Mouse (Mus musculus): ENCODE measurements around the gene Patz1. TPM values are rescaled to one million over a fixed set of nuclear protein-coding genes. Genes with fewer than 3 reads are reported as not detected.

Patz1 gene
- total RNA-seq, 2 experiments from 2014 or later, result 67.7 to 72.5 TPM

- no peak for DNase-seq (ENCODE audit: low spot score in 2 of 2)
Observed at GRCm38 (mm10) chr11:3291311-3292061, 2.8 kb downstream of the Patz1 start.

GRCm38 (mm10) chr11:3292062-3292421 is 3.4 kb downstream of the Patz1 start:
- peak in 1 of 2 experiments; percentile 46 for DNase-seq (ENCODE audit: low spot score in 2 of 2)

- DNase-seq (ENCODE audit: low spot score in 2 of 2), result no peak
Observed at GRCm38 (mm10) chr11:3292711-3293249, 4.1 kb downstream of the Patz1 start.

GRCm38 (mm10) chr11:3293361-3293760 is 4.7 kb downstream of the Patz1 start:
- DNase-seq (ENCODE audit: low spot score in 2 of 2), result no peak

- no peak for DNase-seq (ENCODE audit: low spot score in 2 of 2)
Observed at GRCm38 (mm10) chr11:3294641-3295040, 6.0 kb downstream of the Patz1 start.

GRCm38 (mm10) chr11:3296056-3296455 is 7.4 kb downstream of the Patz1 start:
- no peak for DNase-seq (ENCODE audit: low spot score in 2 of 2)

- no peak for DNase-seq (ENCODE audit: low spot score in 2 of 2)
Observed at GRCm38 (mm10) chr11:3297871-3298812, 9.5 kb downstream of the Patz1 start.

GRCm38 (mm10) chr11:3298813-3299185 is 10.1 kb downstream of the Patz1 start:
- no peak for DNase-seq (ENCODE audit: low spot score in 2 of 2)

- DNase-seq (ENCODE audit: low spot score in 2 of 2), result no peak
Observed at GRCm38 (mm10) chr11:3301075-3301474, 12.4 kb downstream of the Patz1 start.

GRCm38 (mm10) chr11:3302385-3302784 is 13.7 kb downstream of the Patz1 start:
- no peak for DNase-seq (ENCODE audit: low spot score in 2 of 2)

GRCm38 (mm10) chr11:3302792-3303191 is 14.1 kb downstream of the Patz1 start:
- no peak for DNase-seq (ENCODE audit: low spot score in 2 of 2)

- no peak for DNase-seq (ENCODE audit: low spot score in 2 of 2)
Observed at GRCm38 (mm10) chr11:3305821-3306220, 17.1 kb downstream of the Patz1 start.

- no peak for DNase-seq (ENCODE audit: low spot score in 2 of 2)
Observed at GRCm38 (mm10) chr11:3307875-3308274, 19.2 kb downstream of the Patz1 start.

- DNase-seq (ENCODE audit: low spot score in 2 of 2), result no peak
Observed at GRCm38 (mm10) chr11:3309884-3310283, 21.2 kb downstream of the Patz1 start.

GRCm38 (mm10) chr11:3310789-3311585 is 22.3 kb downstream of the Patz1 start:
- DNase-seq (ENCODE audit: low spot score in 2 of 2), result no peak

GRCm38 (mm10) chr11:3311586-3312347 is 23.1 kb downstream of the Patz1 start:
- DNase-seq (ENCODE audit: low spot score in 2 of 2), result no peak

GRCm38 (mm10) chr11:3313294-3313693 is 24.6 kb downstream of the Patz1 start:
- DNase-seq (ENCODE audit: low spot score in 2 of 2), result no peak

- DNase-seq (ENCODE audit: low spot score in 2 of 2), result no peak
Observed at GRCm38 (mm10) chr11:3314148-3314547, 25.5 kb downstream of the Patz1 start.

GRCm38 (mm10) chr11:3318286-3318685 is 29.6 kb downstream of the Patz1 start:
- DNase-seq (ENCODE audit: low spot score in 2 of 2), result no peak

- DNase-seq (ENCODE audit: low spot score in 2 of 2), result no peak
Observed at GRCm38 (mm10) chr11:3328271-3328670, 39.6 kb downstream of the Patz1 start.

Measured in adrenal gland, postnatal 4 days (tissue).